Mouse (Mus musculus): ENCODE measurements around the gene Pabpn1.

- no peak for TF ChIP-seq CTCF (IDR thresholded peaks at IDR 0.05; ENCODE audit: low read depth)
- no peak for TF ChIP-seq EP300 (optimal IDR thresholded peaks at IDR 0.05)
These were observed 49.0 kb downstream of the Pabpn1 start for GRCm38 (mm10) chr14:54941024-54941978.
